In genomic region chr1:138619996-138620461, GRCm38 (mm10) we compare ENCODE assay signal across 8 mouse cellular contexts. TPM values are rescaled to one million over a fixed set of nuclear protein-coding genes. Genes with fewer than 3 reads are reported as not detected.
DNase-seq lines count a peak whose midpoint lies in the region; ATAC-seq and TF ChIP-seq lines count a peak whose summit lies in the region.

Gene Nek7, minus strand, starts transcription at chr1:138620141.

- H3K9ac ChIP-seq in forebrain, embryonic 13.5 days: peak within 1 kb of the TSS; percentile 73
- peak within 1 kb of the TSS; percentile 54 for H3K9ac ChIP-seq in neural tube, embryonic 15.5 days (replicated peaks)

- H3K36me3 ChIP-seq in G1E (replicated peaks): peaks cover 11% of the 10 kb centered on the region
- H3K36me3 ChIP-seq in forebrain, embryonic 13.5 days (ENCODE audit: poor library complexity, severe bottlenecking): no peaks in the 10 kb centered on the region
- H3K36me3 ChIP-seq in neural tube, embryonic 15.5 days: no peaks in the 10 kb centered on the region

- DNase-seq in G1E (ENCODE audit: low spot score): peak; percentile 64
- DNase-seq in adrenal gland, postnatal 36 days: peak; percentile 37 to 60
- no peak for DNase-seq in heart, postnatal 36 days
- peak; percentile 43 for DNase-seq in large intestine, adult 2 months (ENCODE audit: low read depth, low spot score)
- DNase-seq in lung, adult 18-20 months: peak; percentile 57 to 73
- DNase-seq in natural killer cell, adult 2 months (ENCODE audit: low spot score in 2 of 2): no peak

- H3K4me3 ChIP-seq in G1E (ENCODE audit: low read depth, low read length): peak within 1 kb of the TSS; percentile 85
- peak within 1 kb of the TSS; percentile 77 for H3K4me3 ChIP-seq in forebrain, embryonic 13.5 days
- H3K4me3 ChIP-seq in neural tube, embryonic 15.5 days (replicated peaks): peak within 1 kb of the TSS; percentile 69

- no peaks in the 10 kb centered on the region for H3K27me3 ChIP-seq in G1E (ENCODE audit: insufficient read depth, low read length)
- no peaks in the 10 kb centered on the region for H3K27me3 ChIP-seq in forebrain, embryonic 13.5 days
- peaks cover 4% of the 10 kb centered on the region; the same call in 1 of the 2 replicates for H3K27me3 ChIP-seq in neural tube, embryonic 15.5 days (replicated peaks)

- H3K4me2 ChIP-seq in forebrain, embryonic 13.5 days: peak within 1 kb of the TSS; percentile 80
- peak within 1 kb of the TSS; percentile 84 for H3K4me2 ChIP-seq in neural tube, embryonic 15.5 days

- H3K27ac ChIP-seq in forebrain, embryonic 13.5 days: peak within 1 kb of the TSS; percentile 91
- peak within 1 kb of the TSS; percentile 86 for H3K27ac ChIP-seq in neural tube, embryonic 15.5 days (replicated peaks)

- ATAC-seq in G1E (ENCODE audit: extremely low read depth, insufficient number of reproducible peaks, low FRiP score, poor library complexity, severe bottlenecking): peak; percentile 35
- ATAC-seq in forebrain, embryonic 13.5 days: peak; percentile 11; the same call in 1 of the 2 replicates
- no peak for ATAC-seq in neural tube, embryonic 15.5 days (ENCODE audit: low FRiP score)

- intact Hi-C loops in heart, postnatal 36 days (cut with DNase I): loop anchor here (2.0 to 10.0 kb wide), 6 partner anchors 43 to 305 kb away; no protein-coding TSS in a partner anchor

- H3K4me1 ChIP-seq in G1E (ENCODE audit: insufficient read depth, low read depth, low read length): peaks cover 36% of the 10 kb centered on the region
- peaks cover 26% of the 10 kb centered on the region for H3K4me1 ChIP-seq in forebrain, embryonic 13.5 days
- peaks cover 27% of the 10 kb centered on the region for H3K4me1 ChIP-seq in neural tube, embryonic 15.5 days

- 1% methylated on average over 11 of the region's 11 CpGs for WGBS in forebrain, embryonic 13.5 days
- 2% methylated on average over 11 of the region's 11 CpGs for WGBS in large intestine, adult 2 months
- WGBS in neural tube, embryonic 15.5 days: 2% methylated on average over 11 of the region's 11 CpGs

- TF ChIP-seq CTCF in G1E (IDR thresholded peaks at IDR 0.05; ENCODE audit: low read depth, low read length): no peak

- no peaks in the 10 kb centered on the region for H3K9me3 ChIP-seq in G1E (replicated peaks)
- no peaks in the 10 kb centered on the region for H3K9me3 ChIP-seq in forebrain, embryonic 13.5 days (replicated peaks)
- H3K9me3 ChIP-seq in neural tube, embryonic 15.5 days (replicated peaks): no peaks in the 10 kb centered on the region

RNA-seq across cellular contexts. Expression of gene Nek7, which starts in this region (rescaled TPM):
- 59.8 and 67.3 TPM in 2 replicates for total RNA-seq in G1E (2014; fragmentation: Nextera tagmentation)
- total RNA-seq in G1E (2017): 39.9 and 49.9 TPM in 2 replicates
- 14.1 and 14.7 TPM in 2 replicates for polyA plus RNA-seq in G1E (2012)
- 10 to 100 TPM; 47.5 to 54.7 TPM for total RNA-seq in adrenal gland, postnatal 36 days (2021)
- polyA plus RNA-seq in forebrain, embryonic 13.5 days (2015; fragmentation: Nextera tagmentation; extraction: Ambion mirVana): 19.8 and 20.6 TPM in 2 replicates
- 10 to 100 TPM; 78.8 to 80.0 TPM for total RNA-seq in heart, postnatal 36 days (2021)
- polyA plus RNA-seq in large intestine, adult 2 months (2012; rRNA removed): 3.7 and 5.2 TPM in 2 replicates
- polyA plus RNA-seq in neural tube, embryonic 15.5 days (2015; fragmentation: Nextera tagmentation; extraction: Ambion mirVana): 10.8 and 16.4 TPM in 2 replicates

Comparison
In these comparisons a context has a peak if more than half of its experiments do, and no peak if none do; other contexts are left out.
1. DNase-seq: peak in G1E (single experiment), adrenal gland, postnatal 36 days (2 of 2), large intestine, adult 2 months (single experiment) and lung, adult 18-20 months (2 of 2); none in heart, postnatal 36 days (0 of 2) and natural killer cell, adult 2 months (0 of 2).
2. Peak in every context shown above with its lines, with median percentiles within 50 percentile points of each other: H3K4me3 ChIP-seq.